Mouse (Mus musculus): ENCODE data around the gene Trio. TPM values are rescaled to one million over a fixed set of nuclear protein-coding genes. Genes with fewer than 3 reads are reported as not detected.
A peak's percentile ranks its signal among the peaks of the same experiment; 100 is the strongest.

Gene Trio
- polyA plus RNA-seq, 1 experiment from 2014 or later, result 17.4 TPM

DNA sequence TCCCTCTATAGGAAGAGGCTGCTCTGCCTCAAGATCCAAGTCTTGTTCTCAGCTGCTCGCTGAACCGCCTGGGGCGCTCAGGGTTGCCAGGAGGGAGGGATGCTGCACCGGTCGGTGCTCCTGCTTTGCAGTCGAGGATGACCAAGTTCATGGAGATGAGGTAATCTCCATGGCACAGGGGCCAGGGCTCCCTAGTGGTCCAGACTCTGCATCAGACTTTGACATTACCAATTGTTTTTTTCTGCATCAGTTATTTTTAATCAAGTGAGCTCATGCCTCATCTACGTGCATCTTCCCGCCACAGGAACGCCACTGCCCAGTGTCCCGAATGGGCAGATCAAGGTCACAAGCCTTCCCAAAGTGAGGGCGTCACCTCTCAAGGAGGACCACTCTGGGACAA is 239.2 kb downstream of the Trio start:
- 0 out of 2 replicates have a peak, but pooled peaks have one; percentile 19 for ATAC-seq (replicated peaks; ENCODE audit: low FRiP score, low read depth)
- Histone ChIP-seq H3K27me3 (ENCODE audit: insufficient read depth, low read length) (no peaks in the 10 kb centered on the region), H3K27ac (peak overlapping the region; percentile 31; the same call in 1 of the 2 replicates), H3K9ac (ENCODE audit: low read depth, low read length) (no peak overlapping the region), H3K4me1 (replicated peaks; ENCODE audit: insufficient read depth, low read length) (peaks cover 49% of the 10 kb centered on the region), H3K4me3 (replicated peaks; ENCODE audit: low read depth, low read length) (peak overlapping the region; percentile 35; the same call in 1 of the 2 replicates), H3K4me2 (ENCODE audit: low read length) (peak overlapping the region; percentile 48), H3K36me3 (ENCODE audit: insufficient read depth, low read length) (0 out of 2 replicates have a peak, but pooled peaks cover 3% of the 10 kb centered on the region), H3K9me3 (replicated peaks; ENCODE audit: low read length) (no peaks in the 10 kb centered on the region)
- WGBS, result 18% methylated on average over 11 of the region's 11 CpGs
- TF ChIP-seq CTCF (IDR thresholded peaks at IDR 0.05; ENCODE audit: low read depth), result no peak
- DNase-seq (ENCODE audit: low spot score), result peak; percentile 46

DNA sequence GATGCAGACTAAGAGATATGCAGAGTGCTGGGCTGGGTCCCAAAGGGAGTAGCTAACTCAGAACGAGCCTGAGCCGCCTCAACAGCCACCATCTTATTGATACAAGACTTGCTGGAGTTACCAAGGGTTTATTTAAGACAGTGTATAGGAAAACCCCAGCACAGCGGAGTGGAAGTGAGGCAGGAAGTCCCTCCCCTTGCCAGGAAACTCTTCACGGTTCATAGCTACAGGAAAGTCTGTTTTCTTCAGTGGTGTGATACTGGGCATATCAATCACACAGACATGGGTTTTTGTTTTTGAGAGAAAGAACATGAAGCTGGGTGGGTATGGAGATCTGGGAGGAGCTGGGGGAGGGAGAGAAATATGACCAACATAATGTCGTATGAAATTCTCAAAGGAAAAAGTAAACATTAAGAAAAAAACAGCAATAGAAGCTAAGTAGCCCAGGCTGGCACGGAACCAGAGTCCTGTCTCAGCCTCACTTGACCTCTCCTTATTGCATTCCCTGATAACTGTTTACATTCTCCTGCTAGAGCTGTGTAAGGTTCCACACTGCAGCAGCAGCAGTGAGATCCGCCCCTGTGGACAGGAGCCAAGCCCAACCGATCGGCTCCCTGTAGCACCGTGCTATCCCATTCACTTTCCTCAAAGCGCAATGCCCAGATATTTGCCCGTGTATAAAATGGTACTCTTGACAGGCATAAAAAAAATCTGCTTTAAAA is 240.2 kb downstream of the Trio start:
- 0 out of 2 replicates have a peak, but pooled peaks cover 3% of the 10 kb centered on the region for H3K36me3 ChIP-seq (ENCODE audit: insufficient read depth, low read length)
- ATAC-seq (replicated peaks; ENCODE audit: low FRiP score, low read depth) (0 out of 2 replicates have a peak, but pooled peaks have one; percentile 7), DNase-seq (ENCODE audit: low spot score) (peak; percentile 74)

DNA sequence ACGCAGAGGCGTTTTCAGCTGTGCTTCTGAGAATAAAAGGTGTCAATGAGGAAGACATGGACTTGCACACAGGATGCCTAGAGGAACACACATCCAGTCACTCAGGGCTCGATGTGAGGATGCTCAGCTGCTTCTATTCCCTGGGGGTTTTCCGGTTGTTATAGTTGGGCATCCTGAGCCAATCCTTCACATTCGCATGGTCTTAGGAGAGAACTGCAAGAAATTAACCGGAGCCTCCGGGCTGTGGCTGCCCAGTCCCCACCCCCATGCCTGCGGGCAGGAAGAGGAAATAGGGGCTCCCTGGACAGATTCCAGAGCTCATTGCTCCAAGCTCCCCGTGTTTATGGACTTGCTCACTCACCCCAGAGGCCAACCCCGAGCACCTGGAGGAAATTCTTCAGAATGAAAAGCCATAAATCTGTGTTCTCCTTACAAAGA is 241.5 kb downstream of the Trio start:
- Histone ChIP-seq H3K4me1 (replicated peaks; ENCODE audit: insufficient read depth, low read length) (peaks cover 63% of the 10 kb centered on the region), H3K27ac (peak overlapping the region; percentile 91), H3K4me3 (replicated peaks; ENCODE audit: low read depth, low read length) (no peak overlapping the region), H3K4me2 (ENCODE audit: low read length) (peak overlapping the region; percentile 48), H3K27me3 (ENCODE audit: insufficient read depth, low read length) (no peaks in the 10 kb centered on the region), H3K36me3 (ENCODE audit: insufficient read depth, low read length) (0 out of 2 replicates have a peak, but pooled peaks cover 3% of the 10 kb centered on the region), H3K9me3 (replicated peaks; ENCODE audit: low read length) (no peaks in the 10 kb centered on the region), H3K9ac (ENCODE audit: low read depth, low read length) (no peak overlapping the region)
- no peak for TF ChIP-seq CTCF (IDR thresholded peaks at IDR 0.05; ENCODE audit: low read depth)
- ATAC-seq (replicated peaks; ENCODE audit: low FRiP score, low read depth), result no peak
- WGBS, result 9% methylated on average over 10 of the region's 10 CpGs
- peak; percentile 76 for DNase-seq (ENCODE audit: low spot score)

More for the DNA sequence above, 240.2 kb downstream of the Trio start:
- H3K27me3 ChIP-seq (ENCODE audit: insufficient read depth, low read length), result no peaks in the 10 kb centered on the region
- WGBS, result 25% methylated on average over 12 of the region's 12 CpGs
- peaks cover 56% of the 10 kb centered on the region for H3K4me1 ChIP-seq (replicated peaks; ENCODE audit: insufficient read depth, low read length)
- peak overlapping the region; percentile 10; the same call in 1 of the 2 replicates for H3K4me3 ChIP-seq (replicated peaks; ENCODE audit: low read depth, low read length)
- no peaks in the 10 kb centered on the region for H3K9me3 ChIP-seq (replicated peaks; ENCODE audit: low read length)
- H3K4me2 ChIP-seq (ENCODE audit: low read length), result peak overlapping the region; percentile 48
- H3K27ac ChIP-seq, result peak overlapping the region; percentile 91
- TF ChIP-seq CTCF (IDR thresholded peaks at IDR 0.05; ENCODE audit: low read depth), result no peak
- H3K9ac ChIP-seq (ENCODE audit: low read depth, low read length), result no peak overlapping the region

DNA sequence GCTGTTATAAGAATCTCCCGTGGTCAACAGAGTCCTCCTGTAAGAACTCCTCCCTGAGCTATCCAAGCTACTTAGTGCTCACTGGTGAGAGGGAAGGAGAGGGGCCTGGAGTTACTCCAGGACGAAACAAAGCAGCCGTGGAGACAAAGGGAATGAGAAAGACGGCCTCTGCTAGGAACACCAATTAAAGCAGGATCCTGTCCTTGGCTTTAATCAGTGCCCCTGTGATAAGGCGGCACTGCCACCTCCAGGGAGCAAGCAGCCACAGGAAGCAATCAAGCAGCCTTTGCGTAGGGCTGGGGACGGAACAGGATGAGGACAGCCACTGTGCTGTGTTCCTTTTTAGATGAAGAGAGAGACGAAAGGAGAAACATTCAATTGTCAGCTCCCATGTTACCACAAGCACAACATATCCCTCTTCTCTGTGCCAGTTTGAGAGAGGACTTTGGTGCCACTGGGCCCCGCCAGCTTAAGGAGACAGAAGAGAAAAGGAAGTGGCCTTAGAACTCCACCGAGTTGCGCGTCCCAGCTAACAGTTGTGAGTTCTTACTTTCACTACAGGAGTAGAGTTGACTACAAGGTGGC is 242.0 kb downstream of the Trio start:
- 22% methylated on average over 12 of the region's 12 CpGs for WGBS
- TF ChIP-seq CTCF (IDR thresholded peaks at IDR 0.05; ENCODE audit: low read depth), result peak; percentile 39; the same call in 1 of the 2 replicates
- Histone ChIP-seq H3K4me2 (ENCODE audit: low read length) (peak overlapping the region; percentile 48; the same call in 1 of the 2 replicates), H3K4me3 (replicated peaks; ENCODE audit: low read depth, low read length) (no peak overlapping the region), H3K4me1 (replicated peaks; ENCODE audit: insufficient read depth, low read length) (peaks cover 67% of the 10 kb centered on the region), H3K27me3 (ENCODE audit: insufficient read depth, low read length) (no peaks in the 10 kb centered on the region), H3K9me3 (replicated peaks; ENCODE audit: low read length) (no peaks in the 10 kb centered on the region), H3K27ac (peak overlapping the region; percentile 91), H3K36me3 (ENCODE audit: insufficient read depth, low read length) (0 out of 2 replicates have a peak, but pooled peaks cover 3% of the 10 kb centered on the region), H3K9ac (ENCODE audit: low read depth, low read length) (no peak overlapping the region)
- ATAC-seq (replicated peaks; ENCODE audit: low FRiP score, low read depth) (no peak), DNase-seq (ENCODE audit: low spot score) (peak; percentile 55)

DNA sequence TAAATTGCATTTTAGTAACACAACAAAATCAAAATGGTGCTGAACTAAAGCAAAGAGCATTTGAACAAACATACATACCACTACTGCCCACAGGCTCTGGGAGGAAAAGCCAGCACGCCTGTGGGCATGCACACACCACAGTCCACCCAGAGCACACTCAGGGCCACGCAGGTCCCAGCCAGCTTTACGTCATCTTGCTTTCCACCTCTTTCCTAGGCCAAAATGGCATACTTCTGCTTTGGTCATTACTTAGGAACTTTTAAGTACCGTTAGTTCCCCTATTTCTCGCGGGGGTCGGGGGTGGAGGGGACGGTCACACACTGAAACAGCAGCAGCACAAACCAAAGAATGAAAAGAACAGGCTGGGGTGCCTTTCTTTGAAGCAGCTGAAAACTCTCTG is 242.6 kb downstream of the Trio start:
- H3K9me3 ChIP-seq (replicated peaks; ENCODE audit: low read length), result no peaks in the 10 kb centered on the region
- H3K4me1 ChIP-seq (replicated peaks; ENCODE audit: insufficient read depth, low read length), result peaks cover 72% of the 10 kb centered on the region
- H3K9ac ChIP-seq (ENCODE audit: low read depth, low read length), result no peak overlapping the region
- no peak for DNase-seq (ENCODE audit: low spot score)
- TF ChIP-seq CTCF (IDR thresholded peaks at IDR 0.05; ENCODE audit: low read depth), result no peak
- H3K27ac ChIP-seq, result peak overlapping the region; percentile 91
- no peaks in the 10 kb centered on the region for H3K27me3 ChIP-seq (ENCODE audit: insufficient read depth, low read length)
- no peak overlapping the region for H3K4me3 ChIP-seq (replicated peaks; ENCODE audit: low read depth, low read length)
- ATAC-seq (replicated peaks; ENCODE audit: low FRiP score, low read depth), result no peak
- peak overlapping the region; percentile 48; the same call in 1 of the 2 replicates for H3K4me2 ChIP-seq (ENCODE audit: low read length)
- 32% methylated on average over 8 of the region's 8 CpGs for WGBS
- 0 out of 2 replicates have a peak, but pooled peaks cover 3% of the 10 kb centered on the region for H3K36me3 ChIP-seq (ENCODE audit: insufficient read depth, low read length)

DNA sequence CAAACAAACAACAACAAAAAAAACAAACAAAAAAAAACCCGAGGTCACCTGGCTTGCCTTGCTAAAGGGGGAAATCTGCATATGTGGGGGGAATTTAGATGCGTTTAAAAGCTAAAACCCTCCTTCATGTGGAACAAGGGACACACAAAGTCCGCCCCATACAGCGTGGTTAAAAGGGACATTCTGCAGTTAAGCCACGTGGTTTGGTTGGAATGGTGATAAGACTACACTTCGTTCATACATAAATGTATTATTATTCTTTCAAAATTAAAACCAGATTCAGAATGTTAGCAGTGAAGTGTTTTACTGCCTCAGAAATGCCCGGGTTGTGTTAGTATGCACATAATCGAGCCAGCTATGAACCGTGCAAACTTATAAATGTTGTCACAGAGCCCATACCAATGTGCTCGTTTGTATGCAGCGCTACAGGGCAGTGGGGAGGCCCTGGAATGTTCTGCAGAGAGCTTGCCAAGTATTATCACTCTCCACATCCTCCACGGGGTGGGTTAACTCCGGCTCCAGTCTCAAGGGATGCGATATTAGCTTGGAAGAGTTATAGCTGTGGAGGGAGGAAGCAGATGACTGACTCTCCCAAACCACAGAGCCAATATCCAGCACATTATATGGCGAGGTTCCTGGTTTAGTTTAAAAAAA is 243.1 kb downstream of the Trio start:
- WGBS, result 25% methylated on average over 15 of the region's 15 CpGs
- DNase-seq (ENCODE audit: low spot score) (peak; percentile 95), ATAC-seq (replicated peaks; ENCODE audit: low FRiP score, low read depth) (peak; percentile 67; the same call in 1 of the 2 replicates)
- no peak for TF ChIP-seq CTCF (IDR thresholded peaks at IDR 0.05; ENCODE audit: low read depth)
- Histone ChIP-seq H3K4me2 (ENCODE audit: low read length) (peak overlapping the region; percentile 48), H3K4me1 (replicated peaks; ENCODE audit: insufficient read depth, low read length) (peaks cover 78% of the 10 kb centered on the region), H3K9ac (ENCODE audit: low read depth, low read length) (no peak overlapping the region), H3K4me3 (replicated peaks; ENCODE audit: low read depth, low read length) (no peak overlapping the region), H3K9me3 (replicated peaks; ENCODE audit: low read length) (no peaks in the 10 kb centered on the region), H3K27ac (peak overlapping the region; percentile 91), H3K27me3 (ENCODE audit: insufficient read depth, low read length) (no peaks in the 10 kb centered on the region), H3K36me3 (ENCODE audit: insufficient read depth, low read length) (0 out of 2 replicates have a peak, but pooled peaks cover 3% of the 10 kb centered on the region)
